Mouse (Mus musculus) kidney, postnatal 14 days (tissue): ENCODE measurements at regions not wholly inside any gene's neighbourhood (a gene's known extent, or its start where the extent isn't known, plus 50 kb on each side); places are given as distances from the start of the nearest gene placed in this dataset.

Experiments
- DNase-seq: peaks from one replicate; pipeline ENCODE4 v3.0.0; 2022; ENCODE audit warnings: mixed read lengths

DNA sequence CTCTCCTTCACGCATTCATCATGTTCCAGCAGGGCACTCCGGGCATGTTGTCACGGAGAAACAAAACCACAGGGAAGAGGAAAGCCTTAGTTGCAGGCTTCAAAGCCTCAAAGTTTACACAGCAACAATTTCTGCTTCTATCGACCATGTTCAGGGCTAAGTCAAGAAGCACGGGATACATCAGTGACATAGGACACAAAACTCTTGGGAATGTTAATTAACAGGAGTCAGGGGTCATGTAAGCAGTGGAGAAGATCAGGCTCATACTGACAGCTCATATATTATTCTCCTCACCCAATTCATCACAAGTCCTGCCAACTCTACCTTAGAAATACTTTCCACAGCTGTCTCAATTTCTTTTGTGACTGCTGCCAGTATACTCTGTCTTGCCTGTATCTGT, 133.0 kb upstream of the Btbd3 start:
- DNase-seq, result no peak

- no peak for DNase-seq
Measured at GRCm38 (mm10) chr2:138120868-138121267, 135.5 kb upstream of the Btbd3 start.

GRCm38 (mm10) chr2:138120131-138120530, 136.2 kb upstream of the Btbd3 start:
- DNase-seq, result no peak

GRCm38 (mm10) chr2:138099777-138100176, 156.6 kb upstream of the Btbd3 start:
- DNase-seq, result no peak

- DNase-seq, result no peak
Measured at GRCm38 (mm10) chr2:138085390-138085789, 171.0 kb upstream of the Btbd3 start.

DNA sequence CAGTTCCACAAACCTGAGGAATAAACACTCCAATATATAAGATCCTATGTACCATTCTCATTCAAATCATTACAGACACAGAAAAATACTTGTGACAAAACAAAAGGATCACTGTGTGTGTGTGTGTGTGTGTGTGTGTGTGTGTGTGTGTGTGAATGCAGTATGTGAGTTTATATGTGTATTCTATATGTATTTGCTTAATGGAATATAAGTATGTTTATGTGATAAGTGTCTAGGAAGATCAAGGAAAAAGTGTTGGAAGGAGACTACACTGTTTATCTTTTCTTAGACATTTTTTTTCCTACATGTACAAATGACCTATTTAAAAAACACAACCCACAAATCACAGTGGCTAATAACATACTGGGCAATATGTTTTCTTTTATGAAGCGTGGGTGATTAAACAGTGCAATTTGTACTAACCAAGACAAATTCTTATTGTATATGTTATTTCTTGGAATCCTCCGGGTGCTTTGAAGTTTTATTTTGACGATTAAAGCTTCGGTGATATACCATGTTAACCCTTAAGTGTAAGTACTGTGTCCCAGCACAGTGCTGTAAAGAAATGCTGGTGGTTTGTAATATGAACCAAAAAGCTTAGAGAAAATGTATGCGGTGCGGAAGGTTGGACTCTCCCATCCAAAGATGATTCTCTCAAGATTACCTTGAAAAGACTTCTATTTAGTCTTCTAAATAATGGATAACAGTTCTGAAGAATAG, 171.6 kb upstream of the Btbd3 start:
- no peak for DNase-seq

- DNase-seq, result no peak
Measured at GRCm38 (mm10) chr2:138074020-138074613, 182.2 kb upstream of the Btbd3 start.

DNA sequence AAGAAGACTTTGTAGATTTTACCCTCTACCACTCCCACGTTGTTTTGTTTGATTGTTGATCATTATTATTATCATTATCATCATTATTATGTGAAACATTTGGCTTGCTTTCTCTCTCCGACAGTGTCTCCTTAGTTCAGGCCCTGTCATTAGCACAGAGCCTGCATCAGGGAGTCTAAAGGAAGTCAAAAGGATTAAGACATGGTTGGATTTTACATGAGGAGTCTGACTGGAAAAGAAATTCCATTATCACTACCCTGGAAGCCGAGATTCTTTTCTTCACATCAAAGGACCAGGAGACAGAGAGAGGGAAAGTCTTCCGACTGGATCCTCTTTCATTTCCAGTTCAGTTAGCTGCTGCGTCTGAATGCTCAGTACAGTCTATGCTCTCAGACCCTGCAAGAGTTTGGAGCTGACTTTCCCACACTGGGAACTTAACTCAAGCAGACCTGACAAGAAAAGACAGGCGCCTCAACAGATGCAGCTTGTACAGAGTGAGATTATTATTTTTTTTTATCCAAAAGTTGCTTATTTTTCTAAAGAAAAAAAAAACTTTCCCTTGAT, 184.1 kb upstream of the Btbd3 start:
- DNase-seq, result no peak

- no peak for DNase-seq
Measured at GRCm38 (mm10) chr2:138053081-138053480, 203.3 kb upstream of the Btbd3 start.

DNA sequence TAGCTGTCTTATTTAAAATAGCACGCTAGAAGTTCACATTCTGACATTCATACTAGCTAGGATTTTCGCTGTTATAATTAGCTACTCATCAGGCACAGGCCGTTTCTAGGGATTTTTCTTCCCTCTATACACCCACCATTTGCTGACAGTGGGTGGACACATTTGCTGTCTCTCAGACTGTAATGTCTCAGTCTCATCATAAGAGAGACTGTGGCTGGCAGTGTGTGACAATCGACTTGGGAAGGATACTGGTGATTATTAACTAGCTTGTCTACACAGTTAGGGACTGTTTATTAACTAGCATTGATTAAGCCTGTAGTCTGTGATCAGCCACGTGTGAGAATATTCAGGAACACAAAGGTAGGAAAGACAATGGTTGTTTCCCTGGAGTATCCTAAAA, 208.0 kb upstream of the Btbd3 start:
- no peak for DNase-seq

- no peak for DNase-seq
Measured at GRCm38 (mm10) chr2:138047781-138048201, 208.6 kb upstream of the Btbd3 start.

- DNase-seq, result no peak
Measured at GRCm38 (mm10) chr2:138047361-138047760, 209.0 kb upstream of the Btbd3 start.

GRCm38 (mm10) chr2:138046918-138047317, 209.4 kb upstream of the Btbd3 start:
- no peak for DNase-seq

DNA sequence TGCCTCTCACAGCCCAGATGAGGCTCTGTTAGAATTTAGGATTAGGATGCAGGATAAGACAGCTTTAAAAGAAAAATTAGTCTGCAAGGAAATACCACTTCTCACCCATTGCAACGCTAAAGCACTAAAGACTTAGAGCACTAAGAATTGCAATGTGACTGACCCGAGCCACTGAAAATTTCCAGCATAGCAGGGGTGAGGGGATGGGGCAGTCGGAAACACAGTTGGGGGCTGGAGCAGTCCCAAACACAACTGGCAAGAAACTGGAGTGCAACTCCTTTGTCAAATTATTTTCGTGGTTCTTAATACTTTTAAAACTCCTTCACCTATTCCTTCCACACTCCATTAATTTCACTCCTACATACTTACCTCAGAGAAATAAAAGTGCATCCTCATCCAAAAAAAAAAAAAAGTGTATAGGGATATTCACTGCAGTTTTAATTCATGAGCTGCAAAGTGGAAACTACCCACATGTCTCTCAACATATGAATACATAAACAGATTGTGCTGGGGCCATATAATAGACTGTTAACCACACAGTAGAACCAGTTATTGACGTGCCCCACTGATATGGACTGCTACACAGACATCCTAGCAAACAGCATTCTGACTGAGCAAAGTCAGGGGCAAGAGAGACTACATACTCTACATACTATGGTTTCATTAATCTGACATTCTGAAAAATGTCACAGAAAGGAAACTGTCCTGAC, 210.3 kb upstream of the Btbd3 start:
- DNase-seq, result no peak

GRCm38 (mm10) chr2:138040706-138041105, 215.7 kb upstream of the Btbd3 start:
- no peak for DNase-seq

DNA sequence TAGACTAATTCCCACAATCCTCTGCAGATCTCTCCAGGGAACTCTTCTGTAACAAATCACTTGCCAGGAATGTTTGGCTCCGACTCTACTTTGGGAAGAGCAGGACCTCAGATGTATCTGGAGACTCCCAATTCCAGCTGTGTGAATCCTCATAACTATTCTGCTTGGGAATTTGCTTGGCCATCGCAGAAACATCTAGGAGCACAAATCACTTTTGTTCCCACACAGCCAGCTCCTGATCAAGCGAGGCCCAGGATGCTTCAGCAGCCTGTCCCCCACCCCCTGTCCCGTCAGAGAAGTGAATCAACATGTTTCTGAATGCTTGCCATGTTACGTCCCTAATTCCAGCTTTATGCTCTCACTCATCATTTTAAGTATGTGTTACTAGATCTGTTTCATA, 216.1 kb upstream of the Btbd3 start:
- peak; percentile 58 for DNase-seq

DNA sequence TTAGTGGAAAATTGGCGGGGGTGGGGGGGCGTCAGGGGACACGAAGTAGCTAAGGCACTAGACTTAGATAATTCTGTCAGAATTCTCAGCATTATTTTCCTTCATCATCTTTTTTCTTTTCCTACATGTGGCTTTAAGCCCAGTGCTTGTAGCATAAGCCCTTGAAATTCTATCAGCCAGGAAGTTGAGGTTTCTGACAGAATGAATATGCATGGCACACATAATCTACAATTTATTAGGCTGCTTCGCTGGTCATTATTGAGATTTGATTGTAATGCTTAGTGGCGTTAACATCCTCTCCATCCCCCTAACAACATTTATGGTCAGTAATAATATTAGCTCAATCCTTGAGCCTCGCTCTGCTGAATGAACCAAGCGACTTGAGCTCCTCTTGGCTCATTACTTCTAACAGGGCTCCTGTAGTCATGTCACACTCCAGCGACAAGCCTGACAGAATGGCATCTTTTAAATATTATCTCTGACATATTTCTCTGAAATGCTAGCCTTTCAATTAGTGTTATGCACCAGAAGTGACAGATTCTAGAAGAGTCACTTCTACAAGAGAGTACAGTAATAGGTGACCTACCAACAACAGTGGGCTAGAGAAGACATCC, 222.1 kb upstream of the Btbd3 start:
- DNase-seq, result no peak

- peak; percentile 71 for DNase-seq
Measured at GRCm38 (mm10) chr2:138033379-138034122, 222.8 kb upstream of the Btbd3 start.

DNA sequence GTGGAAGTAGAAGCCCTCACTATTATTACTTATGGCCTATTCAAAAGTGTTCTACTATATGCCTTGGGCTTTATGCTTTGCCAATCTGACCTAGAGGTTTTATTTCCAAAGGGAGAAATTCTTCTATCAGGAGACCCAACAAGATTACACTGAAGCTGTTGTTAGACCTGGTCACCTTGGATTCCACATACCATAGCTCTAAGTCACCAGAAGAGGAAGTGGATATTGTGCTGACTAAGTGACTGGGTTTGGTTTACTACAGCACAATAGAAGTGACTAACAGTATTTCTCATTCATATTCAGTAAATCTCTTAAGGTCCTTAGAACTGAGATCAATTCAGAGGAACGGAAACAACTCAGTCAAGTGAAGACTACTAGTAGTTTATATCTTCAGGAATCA, 229.0 kb upstream of the Btbd3 start:
- no peak for DNase-seq

- no peak for DNase-seq
Measured at GRCm38 (mm10) chr2:138023558-138023957, 232.8 kb upstream of the Btbd3 start.

GRCm38 (mm10) chr2:137981766-137982165, 274.6 kb upstream of the Btbd3 start:
- no peak for DNase-seq

DNA sequence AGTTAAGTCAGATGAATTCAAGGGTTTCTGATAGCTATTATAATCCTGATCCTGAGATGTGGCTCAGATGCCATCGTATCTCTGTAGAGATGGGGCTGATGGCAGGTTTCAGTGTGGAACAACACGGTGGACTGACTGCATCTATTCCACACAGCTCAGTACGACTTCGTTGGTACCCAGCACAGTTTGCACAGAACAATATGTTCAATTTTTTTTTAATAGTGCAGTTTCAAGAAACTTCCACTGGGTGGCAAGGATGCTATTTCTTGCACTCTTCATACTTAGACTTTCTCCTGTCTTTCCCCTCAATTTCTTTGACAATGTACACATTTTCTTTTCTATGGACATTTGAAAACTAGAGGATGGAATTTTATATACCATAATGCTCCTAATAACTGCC, 278.6 kb upstream of the Btbd3 start:
- DNase-seq, result peak; percentile 0

DNA sequence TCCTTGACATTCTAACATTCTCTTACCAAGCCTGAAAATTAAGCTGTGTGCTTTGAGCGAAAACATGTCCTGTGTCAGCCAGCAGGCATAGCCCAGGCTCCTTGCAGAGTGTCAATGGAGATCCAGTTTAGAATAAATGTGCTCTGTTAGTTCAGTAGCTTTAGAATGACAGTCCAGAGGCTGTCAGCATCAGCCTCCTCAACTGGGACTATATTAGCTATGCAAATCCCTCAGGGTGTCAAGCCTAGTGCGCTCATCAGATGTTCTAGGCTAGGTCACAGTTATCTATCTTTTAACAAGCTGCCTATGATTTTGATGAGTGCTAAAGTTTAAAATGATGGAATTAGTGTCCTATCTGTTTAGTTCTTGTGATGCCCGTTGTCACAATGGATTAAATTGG, 281.7 kb upstream of the Btbd3 start:
- DNase-seq, result no peak
